Mouse (Mus musculus) lung, adult 2 months (tissue): ENCODE results near the gene Mkln1.

ENCODE experiments used
- CTCF ChIP-seq: fragments of 200-500 bp; IDR thresholded peaks from 2 replicates; pipeline ENCODE4 v1.5.1; 2011; ENCODE audit warnings: mild to moderate bottlenecking, low read length, control low read depth; ENCODE audit not compliant: insufficient read depth
- POLR2A ChIP-seq: fragments of 200-500 bp; IDR thresholded peaks from 2 replicates; pipeline ENCODE4 v1.6.1; 2011; ENCODE audit warnings: low read depth, mild to moderate bottlenecking, control low read depth, low read length, borderline replicate concordance; ENCODE audit errors: extremely low read depth

DNA sequence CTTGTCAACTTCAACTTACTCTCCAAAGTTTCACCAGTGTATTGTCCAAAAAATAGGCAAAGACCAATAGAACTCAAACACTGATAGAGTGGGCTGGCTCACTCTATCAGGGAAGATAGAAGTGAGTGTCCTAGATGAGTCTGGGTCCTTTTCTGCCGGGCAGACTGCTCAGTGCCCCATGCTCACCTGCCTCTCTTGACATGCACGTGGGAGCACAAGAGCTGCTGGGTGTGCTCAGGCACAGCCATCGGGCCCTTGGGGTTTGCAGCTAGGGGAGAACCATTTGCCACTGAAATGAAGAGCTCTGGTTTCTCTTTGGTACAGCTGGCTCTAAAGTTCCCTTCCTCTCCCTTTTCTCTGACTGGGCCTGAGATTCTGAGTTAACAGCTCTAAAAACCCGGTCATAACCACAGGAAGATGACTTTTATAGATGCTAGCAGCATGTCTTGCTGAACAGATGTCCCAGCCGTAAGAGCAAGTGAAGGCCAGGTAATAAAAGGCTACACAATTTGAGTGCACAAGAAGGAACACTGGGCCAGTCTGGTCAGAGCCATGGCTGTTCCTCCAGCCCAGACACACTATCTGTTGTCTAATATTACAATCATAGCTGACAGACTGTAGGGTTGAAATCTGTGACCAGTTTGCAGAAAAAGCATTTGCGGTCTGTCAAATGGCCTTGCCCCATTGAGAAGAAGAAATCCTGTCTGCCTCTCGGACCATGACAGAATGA, 122.1 kb downstream of the Mkln1 start:
- TF ChIP-seq CTCF (no peak), POLR2A (no peak)
